Mouse (Mus musculus) megakaryocyte, embryonic 14.5 days (primary cell): ENCODE results near the gene Bmx.

Source experiments
- FLI1 ChIP-seq: IDR thresholded peaks from 2 replicates; pipeline ENCODE4 v1.6.1; 2012; ENCODE audit warnings: low read length, inconsistent platforms, mixed read lengths
- GATA1 ChIP-seq: IDR thresholded peaks from 3 replicates; pipeline ENCODE4 v1.6.1; 2012; ENCODE audit warnings: mixed read lengths, low read length, inconsistent platforms, borderline replicate concordance

- TF ChIP-seq GATA1 (no peak), FLI1 (no peak)
Measured at GRCm38 (mm10) chrX:164152703-164153102, 105.3 kb downstream of the Bmx start.
